Mouse (Mus musculus): ENCODE results near the gene Rasgrf1.
"Not testable (repeated sequence)": the region's sequence is repeated elsewhere in the genome, so short reads cannot be mapped to it uniquely, and the experiment has no call there.

The Rasgrf1 gene

GRCm38 (mm10) chr9:90042906-90043305 is 133.2 kb downstream of the Rasgrf1 start:
- DNase-seq: not testable (repeated sequence)

DNA sequence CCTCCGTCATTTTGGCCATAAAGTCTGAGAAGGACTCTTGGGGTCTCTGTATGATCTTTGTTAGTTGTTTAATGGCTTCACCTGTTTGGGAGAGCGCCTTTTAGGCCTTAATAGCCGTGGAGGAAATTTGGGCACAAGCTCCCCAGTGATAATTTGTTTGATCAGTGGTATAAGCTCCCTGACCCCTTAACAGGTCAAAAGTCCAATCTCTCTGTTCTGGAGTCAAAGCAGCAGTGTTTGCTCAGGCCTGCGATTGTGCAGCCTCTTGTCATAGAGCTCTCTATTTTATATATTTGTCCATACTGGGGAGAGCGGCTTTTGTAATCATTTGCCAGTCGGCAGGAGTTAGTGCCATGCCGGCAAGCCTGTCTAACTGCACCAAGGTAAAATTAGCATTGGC is 135.5 kb downstream of the Rasgrf1 start:
- no peak for DNase-seq

- DNase-seq: no peak
Measured at GRCm38 (mm10) chr9:90047937-90048627, 138.4 kb downstream of the Rasgrf1 start.

GRCm38 (mm10) chr9:90053852-90054251 is 144.1 kb downstream of the Rasgrf1 start, which contains the start of gene Ctsh:
TSS of gene Ctsh (plus strand) at chr9:90054152.
- DNase-seq: no peak

- peak; percentile 84 for DNase-seq
Measured at GRCm38 (mm10) chr9:90054371-90055145, 144.8 kb downstream of the Rasgrf1 start.

- no peak for DNase-seq
Measured at GRCm38 (mm10) chr9:90055409-90055808, 145.7 kb downstream of the Rasgrf1 start.

DNA sequence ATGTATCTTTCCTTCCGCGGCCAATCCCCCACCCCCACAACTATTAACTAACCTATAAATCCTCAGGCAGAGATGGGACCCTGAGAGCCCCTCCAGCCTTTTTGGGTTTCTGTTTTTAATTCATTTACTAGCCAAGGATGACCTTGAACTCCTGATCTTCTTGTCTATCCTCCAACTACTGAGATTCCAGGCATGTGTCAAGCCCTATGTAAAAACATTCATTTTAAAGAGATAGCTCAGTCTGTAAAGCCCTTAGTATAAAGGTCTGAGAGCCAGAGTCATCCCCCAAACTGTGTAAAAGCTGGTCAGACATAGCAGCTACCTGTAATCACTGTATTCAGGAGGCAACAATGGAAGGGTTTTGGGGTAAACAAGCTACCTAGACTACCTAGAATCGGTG is 146.2 kb downstream of the Rasgrf1 start:
- DNase-seq: no peak

DNA sequence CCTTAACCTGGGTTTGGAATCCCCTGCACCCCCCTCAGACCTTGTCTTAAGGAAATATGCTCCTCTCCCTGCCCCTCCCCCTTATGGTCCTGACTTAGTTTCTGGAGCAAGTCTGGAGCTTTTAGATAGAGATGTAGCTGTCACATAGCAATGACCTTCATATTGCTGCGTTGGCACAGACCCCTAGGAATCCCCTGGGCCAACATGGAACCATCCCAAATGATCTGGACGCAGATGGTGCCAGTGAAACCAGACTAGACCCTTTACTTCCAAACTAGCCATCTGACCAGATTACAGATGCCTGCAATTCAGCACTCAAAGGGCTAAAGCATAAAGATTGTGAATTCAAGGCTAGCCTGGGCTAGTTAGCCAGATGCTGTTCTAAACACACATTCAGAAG is 147.0 kb downstream of the Rasgrf1 start:
- DNase-seq: no peak

GRCm38 (mm10) chr9:90059828-90060573 is 150.3 kb downstream of the Rasgrf1 start:
- no peak for DNase-seq

GRCm38 (mm10) chr9:90060574-90060875 is 150.8 kb downstream of the Rasgrf1 start:
- DNase-seq: no peak

- DNase-seq: not testable (repeated sequence)
Measured at GRCm38 (mm10) chr9:90060932-90061331, 151.2 kb downstream of the Rasgrf1 start.

DNA sequence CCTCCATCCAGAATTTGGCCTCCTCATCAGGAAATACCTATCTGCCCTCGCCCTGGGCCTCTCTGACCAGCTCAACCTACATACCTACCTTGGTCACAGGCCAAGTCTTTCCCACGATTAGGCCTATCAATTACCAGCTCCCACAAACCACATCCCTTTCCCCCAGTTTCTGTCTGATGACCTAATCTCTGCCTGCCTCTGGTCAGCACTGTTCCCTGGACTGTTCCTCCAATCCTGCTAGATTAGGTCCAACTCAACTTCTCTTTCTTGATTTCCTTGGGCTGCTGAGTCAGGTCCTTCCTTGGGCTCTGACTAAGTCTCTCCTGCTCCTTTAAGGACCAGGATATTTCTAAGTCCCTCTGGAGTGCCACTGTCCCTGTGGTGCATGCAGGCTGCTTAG is 157.6 kb downstream of the Rasgrf1 start:
- DNase-seq: no peak

DNA sequence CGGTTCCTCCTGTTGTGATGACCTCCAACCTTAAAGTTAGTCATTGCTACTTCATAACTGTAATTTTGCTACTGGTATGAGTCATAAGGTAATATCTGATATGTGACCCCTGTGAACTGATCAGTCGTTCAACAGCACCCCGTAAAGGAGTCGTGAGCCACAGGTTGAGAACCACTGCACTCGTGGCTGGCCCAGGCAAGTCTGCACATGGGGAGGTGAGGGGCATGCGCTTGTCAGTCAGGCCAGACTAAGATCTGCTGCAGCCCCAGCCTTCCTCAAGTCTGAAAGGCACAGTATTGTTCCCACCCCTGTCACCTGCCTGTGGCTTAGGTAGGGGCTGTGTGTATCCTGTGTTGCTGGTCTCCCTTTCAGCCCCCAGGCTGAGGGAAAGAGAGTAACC is 159.1 kb downstream of the Rasgrf1 start:
- no peak for DNase-seq

GRCm38 (mm10) chr9:90069485-90069884 is 159.8 kb downstream of the Rasgrf1 start:
- peak; percentile 56 for DNase-seq

GRCm38 (mm10) chr9:90070174-90070573 is 160.5 kb downstream of the Rasgrf1 start:
- no peak for DNase-seq

DNA sequence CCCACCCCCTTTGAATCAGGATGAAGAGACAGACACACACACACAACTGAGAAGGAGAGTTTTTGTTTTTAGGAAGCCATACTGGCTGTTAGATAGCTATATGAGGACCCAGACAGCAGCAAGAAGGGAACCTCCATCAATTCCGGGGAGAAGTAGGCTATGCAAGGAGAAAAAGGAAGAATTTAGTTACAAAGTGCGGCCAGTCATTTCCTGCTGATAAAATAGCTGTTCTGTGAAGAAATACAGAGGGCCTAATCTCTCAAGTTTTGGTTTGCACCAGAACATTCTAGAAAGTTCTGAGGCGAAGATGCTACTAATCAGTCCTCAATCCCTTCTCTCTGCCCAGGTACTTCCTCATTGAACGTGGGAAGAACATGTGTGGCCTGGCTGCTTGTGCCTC is 165.6 kb downstream of the Rasgrf1 start:
- DNase-seq: no peak

DNA sequence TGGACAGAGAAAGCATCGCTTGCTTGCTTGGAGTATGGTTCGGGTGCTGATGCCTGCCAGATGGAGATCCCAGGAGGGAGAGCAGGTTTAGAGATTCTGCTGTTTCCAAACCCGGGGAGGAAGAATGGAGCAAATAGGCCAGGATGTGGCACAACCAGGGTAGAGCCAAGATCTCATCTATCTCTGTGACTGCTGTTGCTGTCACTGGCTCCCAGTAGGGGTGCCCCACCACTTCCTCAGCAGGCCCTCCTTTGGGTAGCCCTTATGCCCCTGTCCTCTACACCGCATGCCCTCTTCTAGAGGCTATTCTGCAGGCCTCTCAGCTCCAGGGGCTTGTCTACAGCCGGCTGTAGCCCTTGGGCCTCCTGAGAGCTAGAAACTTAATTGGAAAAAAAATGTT is 166.4 kb downstream of the Rasgrf1 start:
- DNase-seq: no peak
